Mouse (Mus musculus): ENCODE measurements around the gene Cyb561d2. TPM values are rescaled to one million over a fixed set of nuclear protein-coding genes. Genes with fewer than 3 reads are reported as not detected.

Gene Cyb561d2
- polyA plus RNA-seq, 1 experiment, result 47.7 TPM

DNA sequence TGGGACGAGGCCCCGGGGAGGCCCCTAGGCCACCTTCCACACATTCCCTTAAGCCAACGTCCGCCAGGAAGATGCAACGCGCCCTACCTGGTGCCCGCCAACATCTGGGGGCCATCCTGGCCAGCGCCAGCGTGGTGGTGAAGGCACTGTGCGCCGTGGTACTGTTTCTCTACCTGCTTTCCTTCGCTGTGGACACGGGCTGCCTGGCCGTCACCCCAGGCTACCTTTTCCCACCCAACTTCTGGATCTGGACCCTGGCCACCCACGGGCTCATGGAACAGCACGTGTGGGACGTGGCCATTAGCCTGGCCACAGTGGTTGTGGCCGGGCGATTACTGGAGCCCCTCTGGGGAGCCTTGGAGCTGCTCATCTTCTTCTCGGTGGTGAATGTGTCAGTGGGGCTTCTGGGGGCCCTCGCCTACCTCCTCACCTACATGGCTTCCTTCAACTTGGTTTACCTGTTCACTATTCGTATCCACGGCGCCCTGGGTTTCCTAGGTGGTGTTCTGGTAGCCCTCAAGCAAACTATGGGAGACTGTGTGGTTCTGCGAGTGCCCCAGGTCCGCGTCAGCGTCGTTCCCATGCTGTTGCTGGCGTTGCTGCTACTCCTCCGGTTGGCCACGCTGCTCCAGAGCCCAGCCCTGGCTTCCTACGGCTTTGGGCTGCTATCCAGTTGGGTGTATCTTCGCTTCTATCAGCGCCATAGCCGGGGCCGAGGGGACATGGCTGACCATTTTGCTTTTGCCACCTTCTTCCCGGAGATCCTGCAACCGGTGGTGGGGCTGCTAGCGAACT lies 7.4 kb downstream of the Cyb561d2 start:
- peak overlapping the region; percentile 74 for H3K27ac ChIP-seq (ENCODE audit: insufficient read depth, low read depth, low read length)
- TF ChIP-seq CTCF (IDR thresholded peaks at IDR 0.05; ENCODE audit: extremely low read depth, insufficient read length, insufficient replicate concordance, low read depth, low read length), result no peak
- no peak for TF ChIP-seq POLR2A (IDR thresholded peaks at IDR 0.05; ENCODE audit: low read depth, low read length)
- no peaks in the 10 kb centered on the region for H3K27me3 ChIP-seq (ENCODE audit: control insufficient read depth, insufficient read depth, low read length)
- under 1% methylated on average over 40 of the region's 40 CpGs for WGBS
- H3K4me3 ChIP-seq (ENCODE audit: low read depth, low read length), result peak overlapping the region; percentile 77
- peaks cover 20% of the 10 kb centered on the region for H3K36me3 ChIP-seq (ENCODE audit: control insufficient read depth, insufficient read depth, low read length)
- peaks cover 15% of the 10 kb centered on the region; the same call in 1 of the 2 replicates for H3K4me1 ChIP-seq (ENCODE audit: control insufficient read depth, insufficient read depth, insufficient read length, low read length)

DNA sequence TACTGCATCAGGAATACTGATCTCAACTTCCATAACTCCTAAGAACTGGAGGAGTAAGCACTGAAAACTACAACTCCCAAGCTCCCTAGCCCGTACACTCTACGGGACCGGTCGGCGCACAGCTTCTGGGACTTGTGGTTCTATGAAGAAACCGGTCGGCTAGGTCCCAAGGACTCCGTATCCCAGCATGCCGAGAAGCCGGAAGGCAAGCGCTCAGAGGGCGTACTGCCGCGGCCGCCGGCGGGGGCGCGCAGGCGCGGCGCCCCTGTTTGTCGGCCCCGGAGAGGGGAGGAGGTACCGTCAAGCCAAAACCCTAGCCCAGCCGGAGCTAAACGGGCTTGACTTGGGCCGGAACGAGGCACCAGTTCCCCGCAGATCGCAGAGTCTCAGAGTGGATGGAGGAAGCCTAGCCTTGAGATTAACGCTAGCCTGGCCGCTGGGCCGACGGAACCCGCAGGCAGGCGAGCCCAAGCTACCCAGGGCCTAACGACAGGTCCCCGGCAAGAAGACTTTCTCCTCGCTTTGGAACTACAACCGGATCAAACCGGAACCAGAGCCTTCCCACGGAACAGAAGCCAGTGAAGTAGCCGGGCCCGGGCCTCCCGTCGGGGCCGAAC lies 8.1 kb downstream of the Cyb561d2 start, which contains the start of gene Tmem115:
Tmem115 (plus strand) TSS at position 155 of the 617 bp plus-strand sequence.
- Histone ChIP-seq H3K27me3 (ENCODE audit: control insufficient read depth, insufficient read depth, low read length) (no peaks in the 10 kb centered on the region), H3K27ac (ENCODE audit: insufficient read depth, low read depth, low read length) (peak within 1 kb of the TSS; percentile 74), H3K4me3 (ENCODE audit: low read depth, low read length) (peak within 1 kb of the TSS; percentile 77), H3K36me3 (ENCODE audit: control insufficient read depth, insufficient read depth, low read length) (peaks cover 14% of the 10 kb centered on the region), H3K4me1 (ENCODE audit: control insufficient read depth, insufficient read depth, insufficient read length, low read length) (peaks cover 15% of the 10 kb centered on the region; the same call in 1 of the 2 replicates)
- TF ChIP-seq CTCF (IDR thresholded peaks at IDR 0.05; ENCODE audit: extremely low read depth, insufficient read length, insufficient replicate concordance, low read depth, low read length) (0 out of 2 replicates have a peak, but pooled peaks have one; percentile 21), POLR2A (IDR thresholded peaks at IDR 0.05; ENCODE audit: low read depth, low read length) (peak; percentile 56; the same call in 1 of the 2 replicates)
- under 1% methylated on average over 48 of the region's 48 CpGs for WGBS

DNA sequence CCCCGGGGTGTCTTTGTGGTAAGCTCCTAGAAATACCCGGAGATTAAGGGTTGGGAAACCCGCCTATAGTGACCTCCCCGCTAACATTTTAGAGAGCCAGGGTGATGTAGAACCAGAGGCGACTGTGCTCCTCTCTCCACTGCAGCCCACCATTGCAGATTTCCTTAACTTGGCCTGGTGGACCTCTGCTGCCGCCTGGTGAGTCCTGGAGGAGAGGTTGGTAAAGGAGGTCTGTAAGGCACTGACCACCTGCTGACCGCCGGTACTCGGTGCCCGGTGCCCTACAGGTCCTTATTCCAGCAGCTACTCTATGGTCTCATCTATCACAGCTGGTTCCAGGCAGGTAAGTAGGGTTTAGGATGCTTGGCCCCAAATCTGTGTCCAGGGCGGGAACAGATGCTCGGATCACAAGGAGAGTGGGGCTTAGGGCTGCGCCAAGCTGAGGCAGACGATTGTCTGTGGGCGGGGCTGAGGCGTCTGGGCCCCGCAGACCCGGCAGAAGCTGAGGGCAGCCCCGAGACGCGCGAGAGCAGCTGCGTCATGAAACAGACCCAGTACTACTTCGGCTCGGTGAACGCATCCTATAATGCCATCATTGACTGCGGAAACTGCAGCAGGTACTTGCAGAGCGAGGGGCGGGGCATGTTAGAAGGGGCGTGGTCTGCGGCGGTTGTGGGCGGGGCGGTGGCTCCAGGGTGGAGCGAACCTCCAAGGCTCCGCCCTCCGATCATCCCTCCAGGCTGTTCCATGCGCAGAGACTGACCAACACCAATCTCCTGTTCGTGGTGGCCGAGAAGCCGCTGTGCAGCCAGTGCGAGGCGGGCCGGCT lies 15.6 kb downstream of the Cyb561d2 start:
- no peaks in the 10 kb centered on the region for H3K36me3 ChIP-seq (ENCODE audit: control insufficient read depth, insufficient read depth, low read length)
- H3K4me1 ChIP-seq (ENCODE audit: control insufficient read depth, insufficient read depth, insufficient read length, low read length), result peaks cover 27% of the 10 kb centered on the region
- no peak overlapping the region for H3K27ac ChIP-seq (ENCODE audit: insufficient read depth, low read depth, low read length)
- H3K4me3 ChIP-seq (ENCODE audit: low read depth, low read length), result peak overlapping the region; percentile 54
- WGBS, result 8% methylated on average over 44 of the region's 44 CpGs
- TF ChIP-seq POLR2A (IDR thresholded peaks at IDR 0.05; ENCODE audit: low read depth, low read length), result no peak
- no peak for TF ChIP-seq CTCF (IDR thresholded peaks at IDR 0.05; ENCODE audit: extremely low read depth, insufficient read length, insufficient replicate concordance, low read depth, low read length)
- H3K27me3 ChIP-seq (ENCODE audit: control insufficient read depth, insufficient read depth, low read length), result peaks cover 15% of the 10 kb centered on the region

DNA sequence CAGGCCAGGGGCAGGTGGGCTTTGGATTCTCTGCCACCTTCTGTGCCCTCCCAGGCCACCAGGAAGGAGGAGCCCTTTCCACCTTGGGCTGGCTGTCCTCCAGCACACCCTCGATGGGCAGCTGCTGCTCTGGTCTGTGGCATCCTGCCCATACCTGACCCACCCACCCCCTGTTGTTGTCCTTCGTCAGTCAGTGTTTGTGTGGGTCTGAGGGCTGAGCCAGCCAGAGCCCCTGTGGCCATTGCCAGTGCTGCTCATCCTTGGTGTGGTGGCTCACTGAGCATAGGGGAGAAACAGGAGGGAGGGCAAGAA lies 19.6 kb downstream of the Cyb561d2 start:
- peaks cover 27% of the 10 kb centered on the region for H3K4me1 ChIP-seq (ENCODE audit: control insufficient read depth, insufficient read depth, insufficient read length, low read length)
- WGBS, result 7% methylated on average over 2 of the region's 2 CpGs
- H3K27ac ChIP-seq (ENCODE audit: insufficient read depth, low read depth, low read length), result no peak overlapping the region
- H3K36me3 ChIP-seq (ENCODE audit: control insufficient read depth, insufficient read depth, low read length), result no peaks in the 10 kb centered on the region
- TF ChIP-seq CTCF (IDR thresholded peaks at IDR 0.05; ENCODE audit: extremely low read depth, insufficient read length, insufficient replicate concordance, low read depth, low read length), result no peak
- TF ChIP-seq POLR2A (IDR thresholded peaks at IDR 0.05; ENCODE audit: low read depth, low read length), result no peak
- H3K4me3 ChIP-seq (ENCODE audit: low read depth, low read length), result no peak overlapping the region
- H3K27me3 ChIP-seq (ENCODE audit: control insufficient read depth, insufficient read depth, low read length), result peaks cover 11% of the 10 kb centered on the region

DNA sequence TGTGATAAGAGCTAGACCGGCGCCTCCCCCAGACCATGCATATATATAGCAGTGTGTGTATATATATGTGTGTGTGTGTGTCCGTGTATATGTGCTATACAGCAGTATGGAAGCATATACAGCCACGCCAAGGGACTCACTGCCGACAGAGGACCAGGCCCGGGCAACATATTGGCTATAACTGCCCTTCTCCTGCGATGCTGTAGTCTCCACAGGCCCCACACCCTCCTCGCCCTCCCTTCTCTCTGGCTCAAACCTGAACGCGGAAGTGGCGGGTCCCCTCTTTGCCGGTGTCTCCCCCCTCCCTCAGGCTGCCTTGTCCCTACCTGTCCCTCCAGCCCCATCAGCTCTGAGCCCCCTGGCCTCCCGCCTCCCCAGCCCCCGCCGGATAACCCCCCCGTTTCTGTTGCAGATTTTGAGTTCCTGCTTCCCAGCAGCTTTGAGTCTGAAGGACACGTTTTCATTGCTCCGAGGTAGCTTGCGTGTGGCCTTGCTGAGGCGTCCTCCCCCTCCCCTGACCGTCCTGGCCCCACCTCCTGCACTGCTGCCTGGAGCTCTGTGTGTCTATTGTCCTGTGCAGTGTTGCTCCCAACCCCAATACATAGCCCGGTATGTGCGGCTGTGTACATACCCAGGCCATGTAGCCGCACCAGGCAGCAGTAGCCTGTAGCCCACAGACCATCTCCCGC lies 20.1 kb downstream of the Cyb561d2 start:
- H3K4me1 ChIP-seq (ENCODE audit: control insufficient read depth, insufficient read depth, insufficient read length, low read length), result peaks cover 24% of the 10 kb centered on the region
- H3K27ac ChIP-seq (ENCODE audit: insufficient read depth, low read depth, low read length), result no peak overlapping the region
- H3K4me3 ChIP-seq (ENCODE audit: low read depth, low read length), result peak overlapping the region; percentile 10
- peaks cover 6% of the 10 kb centered on the region for H3K27me3 ChIP-seq (ENCODE audit: control insufficient read depth, insufficient read depth, low read length)
- WGBS, result 18% methylated on average over 25 of the region's 25 CpGs
- TF ChIP-seq CTCF (IDR thresholded peaks at IDR 0.05; ENCODE audit: extremely low read depth, insufficient read length, insufficient replicate concordance, low read depth, low read length) (no peak), POLR2A (IDR thresholded peaks at IDR 0.05; ENCODE audit: low read depth, low read length) (no peak)
- H3K36me3 ChIP-seq (ENCODE audit: control insufficient read depth, insufficient read depth, low read length), result no peaks in the 10 kb centered on the region

DNA sequence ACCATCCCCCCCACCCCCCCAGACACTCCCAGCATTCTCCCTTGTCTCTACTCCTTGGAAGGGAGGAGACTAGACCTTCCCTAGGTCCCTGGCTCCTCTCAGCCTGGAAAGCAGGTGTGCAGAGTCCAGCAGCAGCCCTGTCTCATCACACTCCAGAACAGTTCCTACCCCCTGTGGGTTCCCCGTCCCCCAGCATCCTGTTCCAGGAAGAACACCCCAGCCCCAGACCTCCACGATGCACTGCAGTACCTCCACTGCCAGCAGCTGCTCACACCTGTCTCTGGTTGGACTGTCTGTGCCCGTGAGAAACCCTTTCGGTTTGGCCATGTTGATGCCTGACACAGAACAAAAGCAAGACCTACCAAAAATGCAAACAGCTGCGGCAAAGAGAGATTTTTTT lies 20.8 kb downstream of the Cyb561d2 start:
- peaks cover 17% of the 10 kb centered on the region for H3K4me1 ChIP-seq (ENCODE audit: control insufficient read depth, insufficient read depth, insufficient read length, low read length)
- H3K4me3 ChIP-seq (ENCODE audit: low read depth, low read length), result no peak overlapping the region
- WGBS, result 48% methylated on average over 5 of the region's 5 CpGs
- no peak overlapping the region for H3K27ac ChIP-seq (ENCODE audit: insufficient read depth, low read depth, low read length)
- H3K36me3 ChIP-seq (ENCODE audit: control insufficient read depth, insufficient read depth, low read length), result no peaks in the 10 kb centered on the region
- TF ChIP-seq POLR2A (IDR thresholded peaks at IDR 0.05; ENCODE audit: low read depth, low read length), result no peak
- TF ChIP-seq CTCF (IDR thresholded peaks at IDR 0.05; ENCODE audit: extremely low read depth, insufficient read length, insufficient replicate concordance, low read depth, low read length), result no peak
- H3K27me3 ChIP-seq (ENCODE audit: control insufficient read depth, insufficient read depth, low read length), result 0 out of 2 replicates have a peak, but pooled peaks cover under 1% of the 10 kb centered on the region
